Mouse (Mus musculus) naive thymus-derived CD4-positive, alpha-beta T cell, adult 5 months (primary cell): ENCODE measurements around the gene Prss32. TPM values are rescaled to one million over a fixed set of nuclear protein-coding genes. Genes with fewer than 3 reads are reported as not detected.

Experiments
- polyA plus RNA-seq: library from polyadenylated mRNA; unstranded; fragments of 100-300 nt; shearing (Covaris generic); gene quantifications from one replicate; pipeline ENCODE4 v1.2.1, GENCODE M21; 2017

Prss32 gene
- polyA plus RNA-seq = not detected

GRCm38 (mm10) chr17:23843812-23844273, at the start of gene Prss32, which contains the start of gene Prss41:
Gene Prss32, plus strand, starts transcription at chr17:23843855.
Gene Prss41, minus strand, starts transcription at chr17:23844172.

GRCm38 (mm10) chr17:23829064-23829619, 14.5 kb upstream of the Prss32 start, which contains the start of gene Elob:
Gene Elob, minus strand, starts transcription at chr17:23829136.

DNA sequence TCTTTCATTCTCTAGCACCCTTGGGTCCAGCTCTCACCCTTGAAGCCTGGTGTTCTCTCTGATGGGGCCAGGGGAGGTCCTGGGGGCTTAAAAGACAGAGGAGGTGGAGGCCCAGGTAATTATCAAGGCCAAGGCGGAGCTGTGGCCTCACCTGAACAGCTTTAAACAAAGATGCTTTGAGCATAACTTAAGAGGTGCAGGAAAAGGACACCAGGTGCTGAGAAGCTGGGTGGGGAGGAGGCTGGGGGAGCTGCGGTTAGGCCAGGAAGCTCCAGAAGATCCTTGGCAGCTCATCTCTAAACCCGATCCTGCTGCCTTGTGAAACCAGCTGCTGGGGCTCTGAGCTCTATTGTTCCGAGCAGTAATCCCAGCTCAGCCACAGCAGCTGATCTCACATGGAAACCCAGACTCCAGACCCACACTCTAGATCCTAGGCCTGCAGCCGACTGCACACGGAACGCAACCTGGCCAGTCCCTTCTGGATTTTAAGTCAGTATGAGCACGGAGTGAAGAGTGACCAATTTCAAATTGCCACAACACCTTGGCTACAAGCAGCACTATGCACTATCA, 7.6 kb upstream of the Prss32 start, which contains the start of gene Prss33:
TSS of gene Prss33 (minus strand) at position 51 of the 570 bp plus-strand sequence.

GRCm38 (mm10) chr17:23867756-23868155, 24.1 kb downstream of the Prss32 start, which contains the start of gene Prss21:
Gene Prss21, plus strand, starts transcription at chr17:23868056.

DNA sequence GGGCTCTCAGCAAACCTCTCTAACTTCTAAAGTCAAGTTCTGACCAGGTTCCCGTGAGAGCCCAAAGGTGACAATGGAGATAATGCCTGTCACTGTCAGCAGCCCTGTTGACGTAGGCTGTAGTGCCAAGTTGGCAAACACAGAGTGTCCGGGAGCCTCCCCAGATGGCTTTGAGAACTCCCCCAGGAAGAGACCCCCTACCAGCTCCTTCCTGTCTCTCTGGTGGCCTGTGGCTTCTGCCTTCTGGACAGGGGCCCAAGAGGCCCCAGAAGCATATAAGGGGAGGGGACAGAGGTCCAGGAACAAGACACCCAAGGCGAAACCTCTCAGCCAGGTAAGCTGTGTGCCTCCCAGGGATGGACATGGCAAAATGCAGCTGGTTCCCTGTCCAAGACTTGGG, 36.9 kb downstream of the Prss32 start, which contains the start of the genes Dcpp1 and Dcpp2:
TSS of gene Dcpp1 (plus strand) at position 301 of the 400 bp plus-strand sequence.
TSS of gene Dcpp2 (plus strand) at position 305 of the 400 bp plus-strand sequence.

Other genes starting within 250 kb of the Prss32 start
- gene Zfp13, start 244.4 kb upstream of the Prss32 start, polyA plus RNA-seq = not detected
- 19.6 TPM for gene Zscan10, start 243.0 kb upstream of the Prss32 start, polyA plus RNA-seq
- not detected for gene Mmp25, start 198.6 kb upstream of the Prss32 start, polyA plus RNA-seq
- gene Bicdl2, start 183.3 kb upstream of the Prss32 start, polyA plus RNA-seq = not detected
- 46.7 TPM for gene Hcfc1r1, start 170.3 kb upstream of the Prss32 start, polyA plus RNA-seq
- 35.4 TPM for gene Thoc6, start 170.0 kb upstream of the Prss32 start, polyA plus RNA-seq
- 38.8 TPM for gene Tnfrsf12a, start 166.4 kb upstream of the Prss32 start, polyA plus RNA-seq
- not detected for gene Cldn6, start 164.6 kb upstream of the Prss32 start, polyA plus RNA-seq
- not detected for gene Cldn9, start 159.8 kb upstream of the Prss32 start, polyA plus RNA-seq
- gene 1520401A03Rik, start 121.1 kb upstream of the Prss32 start, polyA plus RNA-seq = 0.27 TPM
- 57.3 TPM for gene Pkmyt1, start 117.5 kb upstream of the Prss32 start, polyA plus RNA-seq
- gene Paqr4, start 103.0 kb upstream of the Prss32 start, polyA plus RNA-seq = 1.00 TPM
- 0.81 TPM for gene Kremen2, start 98.0 kb upstream of the Prss32 start, polyA plus RNA-seq
- 23.4 TPM for gene Flywch1, start 72.3 kb upstream of the Prss32 start, polyA plus RNA-seq
- not detected for gene Flywch2, start 57.8 kb upstream of the Prss32 start, polyA plus RNA-seq
- gene Srrm2, start 53.3 kb upstream of the Prss32 start, polyA plus RNA-seq = 1,111 TPM
- gene Elob, start 14.7 kb upstream of the Prss32 start, polyA plus RNA-seq = 324 TPM
- not detected for gene Prss33, start 7.8 kb upstream of the Prss32 start, polyA plus RNA-seq
- not detected for gene Prss41, start 317 bp downstream of the Prss32 start, polyA plus RNA-seq
- not detected for gene Prss21, start 24.2 kb downstream of the Prss32 start, polyA plus RNA-seq
- gene Dcpp1, start 37.0 kb downstream of the Prss32 start, polyA plus RNA-seq = not detected
- gene Dcpp2, start 37.0 kb downstream of the Prss32 start, polyA plus RNA-seq = not detected
- not detected for gene Dcpp3, start 73.6 kb downstream of the Prss32 start, polyA plus RNA-seq
- gene Sbp, start 97.8 kb downstream of the Prss32 start, polyA plus RNA-seq = not detected
- not detected for gene Sbpl, start 111.4 kb downstream of the Prss32 start, polyA plus RNA-seq
- gene Prss30, start 136.7 kb downstream of the Prss32 start, polyA plus RNA-seq = not detected
- not detected for gene Prss22, start 154.2 kb downstream of the Prss32 start, polyA plus RNA-seq
- 0.27 TPM for gene Prss27, start 194.3 kb downstream of the Prss32 start, polyA plus RNA-seq
- 29.6 TPM for gene Kctd5, start 229.6 kb downstream of the Prss32 start, polyA plus RNA-seq